Mouse (Mus musculus) gastrocnemius, postnatal 10 days (tissue): ENCODE results near the gene Igsf9. TPM values are rescaled to one million over a fixed set of nuclear protein-coding genes. Genes with fewer than 3 reads are reported as not detected.
A peak's percentile ranks its signal among the peaks of the same experiment; 100 is the strongest.

Experiments
- DNase-seq: peaks from one replicate; pipeline ENCODE4 v3.0.0; 2021; ENCODE audit warnings: mixed read lengths
- long read RNA-seq, 2 experiments: library from polyadenylated mRNA; stranded (forward); transcript quantifications; one replicate each; pipeline ENCODE4 v2.0.0; 2021
- total RNA-seq, 2 experiments: library from RNA; stranded (reverse); gene quantifications; 2 replicates each; pipeline ENCODE4 v1.2.3; 2021

The Igsf9 gene
- under 1 TPM; 0.56 to 0.86 TPM for total RNA-seq
- long read RNA-seq, experiment 1, partial matches to known transcripts: 1 of 1 reads
- long read RNA-seq, experiment 1, other reads (novel, unspliced or antisense): 0 of 1 reads
- long read RNA-seq, experiment 2: 0 reads

- DNase-seq: peak; percentile 81
Observed at GRCm38 (mm10) chr1:172481540-172482280, at the start of gene Igsf9. TSS of gene Igsf9 (plus strand) at chr1:172481788.

DNA sequence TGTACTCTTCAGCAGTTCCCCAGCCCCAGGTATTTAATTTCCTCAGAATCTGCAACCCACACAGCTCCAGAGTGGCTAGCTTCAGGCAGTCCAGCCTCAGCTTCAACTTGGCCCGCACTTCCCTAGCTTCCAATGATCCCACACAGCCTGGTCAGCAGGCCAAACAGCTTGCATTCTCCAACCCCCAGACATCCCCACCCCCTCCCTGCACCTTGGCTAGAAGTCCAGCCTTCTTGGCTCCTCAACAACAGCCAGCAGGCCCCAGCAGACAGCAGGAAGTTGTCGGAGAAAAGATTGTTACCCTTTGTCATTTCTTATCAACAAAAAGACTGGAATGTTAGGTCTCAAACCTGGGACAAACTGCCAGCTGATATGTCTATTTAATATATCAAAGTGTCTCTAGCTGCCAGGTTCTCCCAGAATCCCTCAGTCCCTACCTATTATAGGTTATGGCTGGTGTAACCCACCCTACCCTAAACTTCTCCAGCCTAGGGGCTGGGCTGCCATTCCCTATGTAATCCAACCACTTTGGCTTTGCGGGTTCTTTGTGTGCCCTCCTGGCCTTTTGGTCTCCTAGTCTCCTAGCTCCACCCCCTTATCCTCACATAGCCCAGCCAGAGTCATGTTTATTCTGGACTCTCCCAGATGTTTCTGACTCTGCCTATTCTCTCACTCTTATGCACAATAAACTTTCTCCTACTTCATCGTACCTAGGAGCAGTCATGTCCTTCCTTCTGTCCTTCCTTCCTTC, 49.6 kb upstream of the Igsf9 start:
- DNase-seq: peak; percentile 47

- no peak for DNase-seq
Observed at GRCm38 (mm10) chr1:172432587-172432955, 49.0 kb upstream of the Igsf9 start.

DNA sequence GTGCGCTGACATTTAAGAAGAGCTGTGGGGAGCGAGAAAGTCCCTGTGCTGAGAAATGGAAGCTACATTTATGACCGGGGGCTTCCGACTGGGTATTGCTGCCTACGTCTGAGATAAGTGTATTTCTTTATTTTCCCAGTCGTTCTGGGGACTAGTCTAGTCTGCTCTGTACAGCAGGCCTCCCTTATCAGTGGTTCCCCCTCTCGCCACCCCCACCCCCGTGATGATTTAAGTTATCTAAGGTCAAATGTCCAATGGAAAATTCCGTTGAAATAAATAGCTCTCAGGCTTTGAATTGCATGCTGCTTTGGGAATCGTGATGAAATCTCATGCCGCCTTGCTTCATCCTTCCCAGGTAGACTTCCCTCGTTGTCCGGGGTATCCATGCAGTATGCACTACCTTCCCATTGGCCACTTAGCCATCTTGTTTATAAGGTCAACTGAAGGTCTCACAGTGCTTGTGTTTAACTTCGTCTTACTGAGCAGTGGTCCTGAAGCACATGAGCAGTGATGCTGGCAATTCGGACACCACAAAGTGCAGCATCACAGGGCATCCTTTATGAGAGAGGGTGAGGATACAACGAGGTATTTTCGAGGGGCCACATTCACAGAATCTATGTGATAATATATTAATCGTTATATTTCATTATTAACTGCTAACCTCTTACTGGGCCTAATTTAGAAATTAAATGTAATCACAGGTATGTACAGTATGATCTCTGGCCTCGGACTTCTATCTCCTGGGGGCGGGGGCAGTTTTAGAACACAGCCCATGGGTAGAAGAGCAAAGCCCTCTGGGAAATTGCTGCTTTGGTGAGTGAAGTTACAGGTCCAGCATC, 48.4 kb upstream of the Igsf9 start:
- DNase-seq: no peak

DNA sequence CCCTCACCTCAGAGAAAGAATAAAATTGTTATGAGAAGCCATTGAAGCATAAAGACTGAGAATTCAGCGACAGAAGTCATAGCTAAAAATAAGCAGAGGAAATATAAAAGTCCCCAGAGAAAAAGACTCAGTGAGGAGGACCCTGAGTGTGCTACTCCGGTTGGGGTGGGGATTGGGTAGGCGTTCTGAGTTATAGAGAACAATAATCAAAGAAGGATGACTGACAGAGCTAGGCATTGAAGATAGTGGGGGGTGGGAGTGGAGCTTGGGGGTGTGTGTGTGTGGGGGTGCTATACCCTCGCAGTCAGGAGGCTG, 47.8 kb upstream of the Igsf9 start:
- DNase-seq: no peak

GRCm38 (mm10) chr1:172436785-172437184, 44.8 kb upstream of the Igsf9 start:
- DNase-seq: no peak

DNA sequence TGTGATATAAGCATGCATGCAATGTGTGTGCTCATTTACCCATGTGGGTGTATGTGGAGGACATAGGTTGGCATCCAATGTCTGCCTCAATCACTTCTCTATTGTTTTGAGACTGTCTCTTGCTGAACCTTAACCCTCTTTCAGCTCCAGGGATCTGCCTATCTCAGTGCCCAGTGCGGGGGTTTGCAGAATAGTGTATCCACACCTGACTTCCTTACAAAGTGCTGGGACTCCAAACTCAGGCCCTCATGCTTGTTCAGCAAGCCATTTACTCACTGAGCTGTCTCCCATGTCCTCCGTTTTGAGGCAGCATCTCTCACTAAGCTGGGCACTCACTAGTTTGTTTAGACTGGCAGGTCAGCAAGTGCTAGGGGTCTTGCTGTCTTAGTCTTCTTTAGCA, 43.0 kb upstream of the Igsf9 start:
- no peak for DNase-seq

DNA sequence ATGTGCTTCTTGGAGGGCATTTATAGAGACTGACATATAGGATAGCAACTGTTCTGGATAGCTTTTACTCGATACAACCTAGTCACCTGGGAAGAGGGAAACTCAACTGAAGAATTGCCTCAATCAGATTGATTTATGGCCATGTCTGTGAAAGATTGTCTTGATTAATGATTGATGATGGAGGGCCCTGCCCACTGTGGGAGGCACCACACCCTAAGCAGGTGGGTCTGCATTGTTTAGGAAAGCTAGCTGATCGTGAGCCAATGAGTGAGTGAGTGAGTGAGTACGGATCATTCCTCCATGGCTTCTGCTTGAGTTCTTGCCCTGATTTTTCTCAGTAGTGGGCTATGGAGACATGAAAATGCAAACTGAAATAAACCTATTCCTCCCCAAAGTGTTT, 41.1 kb upstream of the Igsf9 start:
- no peak for DNase-seq

- no peak for DNase-seq
Observed at GRCm38 (mm10) chr1:172441935-172442445, 39.6 kb upstream of the Igsf9 start.

- no peak for DNase-seq
Observed at GRCm38 (mm10) chr1:172450226-172450625, 31.4 kb upstream of the Igsf9 start.

GRCm38 (mm10) chr1:172450848-172451470, 30.6 kb upstream of the Igsf9 start:
- no peak for DNase-seq

GRCm38 (mm10) chr1:172452911-172453310, 28.7 kb upstream of the Igsf9 start:
- no peak for DNase-seq

GRCm38 (mm10) chr1:172453810-172454209, 27.8 kb upstream of the Igsf9 start:
- DNase-seq: no peak

GRCm38 (mm10) chr1:172455416-172455815, 26.2 kb upstream of the Igsf9 start:
- DNase-seq: no peak

DNA sequence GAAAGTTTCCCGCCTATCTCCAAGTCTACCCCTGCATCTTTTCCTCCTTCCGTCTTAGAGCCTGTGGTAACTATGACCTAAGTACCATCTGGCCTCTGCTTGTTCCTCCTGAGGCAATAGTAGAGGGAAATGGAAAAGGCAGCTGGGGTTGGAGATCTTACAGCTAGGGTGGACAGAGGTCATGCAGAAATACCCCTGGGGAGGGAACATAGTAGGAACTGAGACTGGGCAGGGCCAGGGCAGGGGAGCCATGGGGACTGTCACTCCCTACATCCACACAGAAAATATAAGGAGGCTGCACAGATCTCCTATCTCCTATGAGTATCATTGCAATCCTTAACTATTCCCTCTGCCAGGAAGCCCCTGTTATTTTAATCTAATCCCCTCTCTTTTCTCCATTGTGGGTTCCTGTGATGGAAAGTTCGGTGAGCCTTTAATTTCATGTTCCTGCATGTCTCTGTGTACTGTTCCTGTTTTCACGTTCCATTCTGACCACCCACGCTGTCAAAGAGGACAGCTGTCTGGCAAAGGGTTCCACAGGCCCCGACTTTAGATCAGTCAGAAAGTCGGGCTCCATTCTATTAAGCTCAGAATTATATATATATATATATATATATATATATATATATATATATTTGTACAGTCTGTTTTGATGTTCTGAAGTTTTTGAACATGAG, 25.4 kb upstream of the Igsf9 start:
- peak; percentile 13 for DNase-seq

- no peak for DNase-seq
Observed at GRCm38 (mm10) chr1:172457196-172457595, 24.4 kb upstream of the Igsf9 start.

DNA sequence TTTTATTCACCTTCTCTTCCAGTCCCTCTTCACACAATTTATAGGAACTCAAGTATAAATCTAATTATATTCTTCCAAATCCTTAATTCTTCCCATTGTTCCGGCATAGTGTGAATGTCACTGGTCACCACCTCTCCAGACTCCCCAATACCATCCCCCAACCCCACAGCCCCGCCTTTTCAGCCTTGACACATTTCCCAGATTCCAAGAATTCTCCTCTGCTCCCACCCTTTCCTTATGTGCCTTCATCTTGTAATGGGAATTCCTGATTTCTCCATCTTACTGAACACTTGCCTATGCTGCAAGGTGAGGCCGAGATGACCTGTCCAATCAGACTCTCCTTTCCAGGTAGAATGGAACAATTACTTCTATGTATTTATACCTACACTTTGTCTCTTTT, 23.5 kb upstream of the Igsf9 start:
- no peak for DNase-seq

DNA sequence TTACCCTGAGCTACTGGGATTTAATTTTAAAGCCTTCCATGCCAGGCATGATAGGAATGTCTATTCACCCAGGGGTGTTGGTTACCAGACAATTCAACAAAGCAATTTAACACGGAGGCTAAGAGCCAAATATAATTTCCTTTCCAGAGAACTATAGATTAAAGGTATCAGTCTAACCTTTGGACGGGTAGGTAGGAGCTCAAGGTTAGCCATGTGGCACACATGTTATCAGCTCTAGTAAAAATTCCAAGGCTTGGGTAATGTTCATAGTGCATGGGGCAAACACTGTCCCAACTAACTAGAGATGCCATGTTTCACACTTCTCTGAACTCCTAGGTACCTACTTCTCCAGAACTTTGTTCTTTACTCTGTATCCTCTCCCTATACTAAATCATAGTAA, 20.0 kb upstream of the Igsf9 start:
- no peak for DNase-seq

GRCm38 (mm10) chr1:172462534-172462933, 19.1 kb upstream of the Igsf9 start:
- DNase-seq: no peak

DNA sequence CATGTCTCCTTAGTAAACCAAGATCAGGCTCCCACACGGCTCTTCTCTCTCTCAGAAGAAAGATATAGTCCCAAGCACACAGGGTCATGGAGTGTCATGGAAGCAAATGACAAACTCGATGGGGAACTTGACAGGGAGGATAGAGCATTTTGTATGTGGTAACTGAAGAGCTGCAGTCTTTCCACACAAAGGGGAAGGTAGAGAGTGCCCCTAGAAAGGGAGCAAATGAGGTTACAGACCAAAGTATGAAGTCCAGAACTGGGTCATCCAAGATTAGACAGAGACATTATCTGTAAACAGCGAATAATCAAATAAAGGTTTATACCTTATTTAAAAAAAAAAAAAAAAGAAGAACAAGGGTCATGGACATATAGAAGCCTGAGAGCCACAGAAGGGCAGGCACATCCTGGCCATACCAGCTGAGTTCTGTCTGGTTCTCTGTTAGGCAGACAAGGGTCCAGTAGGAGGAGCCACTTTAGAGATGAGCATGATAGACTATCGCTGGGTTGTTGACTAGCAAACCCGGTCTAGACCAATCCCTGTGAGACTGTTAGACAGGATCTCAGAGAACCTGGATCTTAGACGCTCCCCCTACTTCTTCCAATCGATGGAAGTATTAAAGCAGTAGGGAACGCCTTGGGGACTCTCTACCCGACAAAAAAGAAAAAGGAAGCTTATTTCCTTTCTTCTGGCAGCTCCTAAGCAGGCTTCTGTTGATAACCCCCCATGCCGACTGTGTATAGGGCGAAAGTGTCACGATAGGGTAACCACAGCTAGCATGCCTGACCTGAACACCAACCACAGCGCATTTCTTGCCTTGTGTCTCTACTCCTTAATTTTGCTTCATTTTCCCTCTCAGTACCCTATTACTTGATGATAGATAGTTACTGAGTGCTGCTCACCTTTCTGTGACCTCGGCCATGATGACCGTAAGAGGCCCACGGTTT, 17.9 kb upstream of the Igsf9 start:
- no peak for DNase-seq
